Mouse (Mus musculus): ENCODE data around the gene Pkd1l2.

Pkd1l2 gene

DNA sequence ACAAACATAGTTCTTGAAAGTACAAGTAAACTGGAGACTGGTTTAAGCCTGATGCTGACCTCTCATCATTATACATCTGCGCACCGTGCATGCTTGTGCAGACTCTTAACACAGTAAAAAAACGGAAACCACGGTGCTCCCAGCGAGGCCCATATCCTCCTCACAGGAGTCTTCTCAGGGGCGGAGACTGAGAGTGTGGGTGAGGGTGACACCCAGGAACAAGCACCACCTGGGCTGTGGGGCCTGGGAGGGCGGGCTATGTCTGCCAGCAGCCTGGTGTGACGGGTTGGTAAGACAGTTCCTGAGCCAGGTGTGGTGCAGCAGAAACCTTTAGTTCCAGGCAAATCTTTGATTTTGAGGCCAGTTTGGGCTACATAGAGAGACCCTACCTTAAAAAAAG, 129.8 kb downstream of the Pkd1l2 start:
- DNase-seq, result no peak

GRCm38 (mm10) chr8:116951778-116952177, 130.5 kb downstream of the Pkd1l2 start:
- peak in 1 of 2 experiments; percentile 21 for DNase-seq

DNA sequence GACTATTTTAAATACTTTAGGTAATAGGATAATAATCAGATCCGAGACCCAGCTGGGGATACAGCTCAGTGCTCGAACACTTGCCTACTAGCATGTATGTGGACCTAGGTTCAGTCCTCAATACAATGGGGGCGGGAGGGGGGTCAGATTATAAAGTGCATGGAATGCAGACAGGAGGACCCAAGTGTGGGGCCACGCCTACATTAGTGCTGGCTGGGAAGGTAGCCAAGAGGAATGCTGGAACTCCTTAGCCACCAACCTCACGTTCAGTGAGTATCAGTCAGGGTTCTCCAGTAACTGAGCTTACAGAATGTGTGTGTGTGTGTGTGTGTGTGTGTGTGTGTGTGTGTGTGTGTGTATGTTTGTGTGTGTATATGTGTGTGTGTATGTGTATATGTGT, 130.9 kb downstream of the Pkd1l2 start:
- DNase-seq, result peak; percentile 35 to 49

GRCm38 (mm10) chr8:116947589-116947988, 134.7 kb downstream of the Pkd1l2 start:
- no peak for DNase-seq

DNA sequence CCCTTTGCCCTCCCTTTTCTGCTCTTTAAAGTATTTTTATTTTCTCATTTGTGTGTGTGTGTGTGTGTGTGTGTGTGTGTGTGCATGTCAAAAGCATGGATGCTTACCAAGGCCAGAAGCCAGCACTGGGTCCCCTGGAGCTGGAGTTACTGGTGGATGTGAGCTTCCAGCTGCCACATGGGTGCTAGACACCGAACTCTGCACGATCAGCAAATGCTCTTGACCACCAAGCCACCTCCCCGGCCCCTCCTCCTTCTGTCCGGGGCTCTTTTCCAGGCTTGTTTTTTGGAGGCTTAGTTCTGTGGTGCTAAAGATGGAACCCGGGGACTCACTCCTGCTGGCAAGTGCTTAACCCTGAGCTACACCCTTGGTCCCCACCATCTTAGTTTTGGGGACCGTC, 135.4 kb downstream of the Pkd1l2 start:
- DNase-seq, result no peak

DNA sequence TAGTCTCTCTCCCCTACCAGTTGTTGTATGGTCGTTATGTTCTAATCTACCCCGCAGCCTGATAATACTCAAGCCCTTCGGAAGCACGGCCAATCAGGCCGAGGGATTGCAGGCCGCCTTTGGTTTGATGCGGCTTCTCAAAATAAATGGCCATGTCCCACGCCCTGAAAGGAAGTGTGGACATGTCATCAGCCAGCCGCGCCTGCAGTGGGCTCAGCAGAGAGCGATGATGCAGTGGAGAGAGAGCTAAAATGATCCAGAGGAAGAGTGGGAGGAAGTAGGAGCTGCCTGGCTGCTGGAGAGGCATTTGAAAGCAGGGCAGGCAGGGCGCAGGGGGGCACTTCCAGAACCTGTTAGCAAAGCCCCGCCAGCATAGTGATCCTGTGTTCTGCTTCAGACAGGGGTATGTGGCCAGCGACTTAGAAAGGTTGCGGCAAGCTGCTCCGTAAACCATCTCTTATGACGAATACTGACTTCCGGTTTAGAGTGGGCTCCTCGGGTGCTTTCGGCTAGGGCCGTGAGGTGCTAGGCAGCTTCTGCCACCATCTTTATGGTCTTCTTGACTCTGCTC, 135.9 kb downstream of the Pkd1l2 start:
- DNase-seq, result peak in 1 of 2 experiments; percentile 16
